Mouse (Mus musculus): ENCODE data around the gene Smg9. TPM values are rescaled to one million over a fixed set of nuclear protein-coding genes. Genes with fewer than 3 reads are reported as not detected.

Smg9 gene
- total RNA-seq, 2 experiments from 2014 or later, result 18.1 to 21.1 TPM

Other genes with a start within 250 kb of the Smg9 start
- under 1 TPM; 0.57 to 0.83 TPM for gene Zfp114, start 224.6 kb upstream of the Smg9 start, total RNA-seq (2021)
- gene Zfp111, start 188.2 kb upstream of the Smg9 start, total RNA-seq (2021), result 10 to 100 TPM in 1 of 2 experiments, 1 to 10 TPM in 1; 9.2 to 10.1 TPM
- 1 to 10 TPM; 2.1 to 2.2 TPM for gene Zfp109, start 162.1 kb upstream of the Smg9 start, total RNA-seq (2021)
- 1 to 10 TPM; 2.1 to 2.2 TPM for gene Zfp108, start 144.8 kb upstream of the Smg9 start, total RNA-seq (2021)
- gene Zfp93, start 129.2 kb upstream of the Smg9 start, total RNA-seq (2021), result 1 to 10 TPM; 3.9 to 5.5 TPM
- gene Zfp61, start 98.4 kb upstream of the Smg9 start, total RNA-seq (2021), result 1 to 10 TPM; 8.7 to 8.9 TPM
- 1 to 10 TPM; 4.0 to 4.2 TPM for gene Zfp94, start 83.0 kb upstream of the Smg9 start, total RNA-seq (2021)
- gene Tescl, start 65.7 kb upstream of the Smg9 start, total RNA-seq (2021), result under 1 TPM in 1 of 2 experiments, not detected in 1; 0.31 TPM
- gene Lypd5, start 50.4 kb upstream of the Smg9 start, total RNA-seq (2021), result not detected
- under 1 TPM; 0.61 to 0.93 TPM for gene Kcnn4, start 29.4 kb upstream of the Smg9 start, total RNA-seq (2021)
- gene Irgc1, start 52.7 kb downstream of the Smg9 start, total RNA-seq (2021), result under 1 TPM; 0.26 to 0.52 TPM
- 1 to 10 TPM; 2.5 to 3.7 TPM for gene Plaur, start 62.9 kb downstream of the Smg9 start, total RNA-seq (2021)
- 10 to 100 TPM; 18.6 to 21.3 TPM for gene Cadm4, start 82.4 kb downstream of the Smg9 start, total RNA-seq (2021)
- 10 to 100 TPM; 12.6 to 15.9 TPM for gene Zfp428, start 107.4 kb downstream of the Smg9 start, total RNA-seq (2021)
- gene AC161166.1, start 112.8 kb downstream of the Smg9 start, total RNA-seq (2021), result not detected
- gene Irgq, start 131.1 kb downstream of the Smg9 start, total RNA-seq (2021), result 10 to 100 TPM; 20.5 to 22.0 TPM
- not detected for gene Pinlyp, start 146.5 kb downstream of the Smg9 start, total RNA-seq (2021)
- 10 to 100 TPM; 44.4 to 45.2 TPM for gene Xrcc1, start 146.7 kb downstream of the Smg9 start, total RNA-seq (2021)
- gene Ethe1, start 187.9 kb downstream of the Smg9 start, total RNA-seq (2021), result 1 to 10 TPM; 8.0 to 9.1 TPM
- 1 to 10 TPM; 1.5 to 1.9 TPM for gene Zfp575, start 188.0 kb downstream of the Smg9 start, total RNA-seq (2021)
- gene Phldb3, start 211.1 kb downstream of the Smg9 start, total RNA-seq (2021), result 1 to 10 TPM in 1 of 2 experiments, under 1 TPM in 1; 0.98 to 1.6 TPM
- gene Lypd3, start 236.9 kb downstream of the Smg9 start, total RNA-seq (2021), result not detected

Data from gastrocnemius, postnatal 4 days (tissue).